Mouse (Mus musculus): ENCODE results near the gene Alg6. TPM values are rescaled to one million over a fixed set of nuclear protein-coding genes. Genes with fewer than 3 reads are reported as not detected.

Alg6 gene
- 10 to 100 TPM; 13.5 to 14.0 TPM for total RNA-seq (2021)

DNA sequence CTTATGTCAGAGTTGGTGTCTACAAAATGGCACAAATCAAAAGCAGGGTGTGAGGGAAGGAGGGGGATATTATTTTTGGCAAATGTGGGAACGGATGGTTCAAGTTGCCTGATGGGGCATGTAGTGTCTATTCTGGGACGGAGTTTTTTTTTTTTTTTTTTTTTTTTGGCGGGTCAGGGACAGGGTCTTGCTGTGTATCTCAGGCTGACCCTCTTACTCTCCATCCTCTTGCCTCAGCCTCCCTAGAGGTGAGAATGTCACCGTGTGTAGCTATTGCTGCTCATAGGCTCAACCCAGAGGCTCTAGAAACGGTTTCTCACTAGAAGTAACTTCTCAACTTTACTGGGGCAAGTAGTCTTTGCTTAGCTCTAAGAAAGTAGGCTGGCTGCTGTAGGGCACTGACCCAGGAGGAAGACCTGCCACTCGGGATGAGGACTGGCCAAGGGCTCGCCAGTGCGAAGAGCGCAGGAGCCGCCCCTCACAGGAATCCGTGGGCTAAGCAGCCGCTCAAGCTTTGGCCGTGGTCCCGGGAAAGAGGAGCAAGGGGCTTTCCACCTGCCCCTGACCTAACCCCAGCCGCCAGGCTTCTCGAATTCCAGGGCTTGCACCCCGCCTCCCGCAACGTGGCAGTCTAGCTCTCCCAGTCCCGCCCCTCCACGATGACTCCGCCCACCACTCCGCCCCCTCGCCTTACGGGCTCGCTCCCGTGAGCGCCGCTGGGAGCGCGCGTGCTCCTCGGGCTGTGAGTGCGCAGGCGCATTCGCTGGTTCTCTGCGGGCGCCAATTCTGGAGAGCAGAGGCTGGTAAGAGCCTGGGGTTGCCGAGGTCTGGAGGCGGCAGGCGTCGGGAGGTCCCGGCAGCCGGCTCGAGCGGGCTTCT, at the start of gene Alg6:
Gene Alg6 (plus strand): TSS at position 761 of the 879 bp plus-strand sequence.
- peak; percentile 92 to 95 for DNase-seq (ENCODE audit: extremely low spot score in 1 of 2, low spot score in 2 of 2)
- intact Hi-C loops (cut with DNase I): no loop called here

DNA sequence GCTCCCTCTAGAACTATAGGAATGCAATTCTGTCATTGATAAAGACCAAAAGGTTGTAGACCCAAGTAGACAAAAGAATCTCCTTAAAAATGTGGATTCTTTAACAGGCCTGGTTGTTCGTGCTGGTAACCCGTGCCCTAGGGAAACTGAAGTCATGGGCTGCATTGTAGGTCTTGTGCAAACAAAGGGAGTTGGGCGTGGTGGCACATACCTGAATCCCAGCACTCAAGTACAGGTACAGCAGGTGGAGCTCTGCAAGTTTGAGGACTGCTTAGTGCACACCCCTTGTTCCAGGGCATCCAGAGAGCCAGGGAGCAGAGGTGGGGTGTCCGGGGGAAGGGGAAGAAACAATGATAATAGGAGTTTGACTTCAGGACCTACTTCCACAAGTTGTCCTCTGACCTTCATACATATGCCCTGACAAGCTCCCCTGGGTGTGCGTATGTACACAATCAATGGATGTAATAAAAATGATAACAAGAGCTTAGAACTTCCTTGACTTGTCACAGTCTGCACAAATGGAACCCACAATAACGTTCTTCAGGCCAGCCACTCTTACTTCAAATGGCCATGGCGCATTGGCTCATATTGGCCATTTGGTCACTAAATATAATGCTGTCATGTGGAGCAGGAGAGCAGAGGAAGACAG, 45.1 kb upstream of the Alg6 start:
- intact Hi-C loops (cut with DNase I): no loop called here

DNA sequence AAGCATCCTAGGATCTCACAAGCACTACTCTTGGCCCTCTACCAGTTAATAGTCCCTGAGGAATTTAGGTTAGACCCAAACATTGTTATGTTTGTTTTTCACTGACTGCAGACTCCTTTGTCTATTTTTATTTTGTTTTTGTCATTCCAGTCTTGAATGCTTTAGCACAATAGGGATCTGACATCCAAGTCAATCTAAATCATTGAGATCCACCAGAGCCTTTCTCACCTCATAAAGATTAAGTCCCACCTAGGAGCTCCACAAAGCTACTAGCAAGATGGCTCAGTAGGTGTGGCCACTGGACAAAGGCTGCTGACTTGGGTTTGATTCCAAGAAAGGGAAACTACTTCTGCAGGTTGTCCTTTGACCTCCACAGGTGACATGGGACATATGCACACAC, 40.3 kb upstream of the Alg6 start:
- intact Hi-C loops (cut with DNase I): no loop called here
- no peak for DNase-seq (ENCODE audit: extremely low spot score in 1 of 2, low spot score in 2 of 2)

More for the DNA sequence above, 45.1 kb upstream of the Alg6 start:
- no peak for DNase-seq (ENCODE audit: extremely low spot score in 1 of 2, low spot score in 2 of 2)

DNA sequence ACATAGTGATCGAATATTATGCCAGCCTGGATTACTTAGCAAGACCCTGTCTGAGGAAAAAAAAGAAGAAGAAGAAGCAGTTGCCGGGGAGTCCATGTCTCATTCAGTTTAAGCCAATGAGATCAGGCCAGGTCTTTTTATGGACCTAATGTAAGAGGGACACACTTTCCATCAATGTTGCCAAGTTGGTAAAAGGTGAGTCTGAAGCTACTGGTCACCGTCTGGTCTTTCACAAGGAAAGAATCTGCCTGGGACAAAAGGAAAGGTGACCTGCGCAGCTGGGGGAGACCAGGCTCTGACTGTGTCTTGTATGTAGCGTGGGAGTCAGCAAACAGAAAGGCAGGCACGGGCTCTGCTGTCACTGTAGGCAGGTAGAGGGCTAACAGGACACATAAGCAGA, 31.5 kb upstream of the Alg6 start:
- intact Hi-C loops (cut with DNase I): no loop called here
- no peak for DNase-seq (ENCODE audit: extremely low spot score in 1 of 2, low spot score in 2 of 2)

DNA sequence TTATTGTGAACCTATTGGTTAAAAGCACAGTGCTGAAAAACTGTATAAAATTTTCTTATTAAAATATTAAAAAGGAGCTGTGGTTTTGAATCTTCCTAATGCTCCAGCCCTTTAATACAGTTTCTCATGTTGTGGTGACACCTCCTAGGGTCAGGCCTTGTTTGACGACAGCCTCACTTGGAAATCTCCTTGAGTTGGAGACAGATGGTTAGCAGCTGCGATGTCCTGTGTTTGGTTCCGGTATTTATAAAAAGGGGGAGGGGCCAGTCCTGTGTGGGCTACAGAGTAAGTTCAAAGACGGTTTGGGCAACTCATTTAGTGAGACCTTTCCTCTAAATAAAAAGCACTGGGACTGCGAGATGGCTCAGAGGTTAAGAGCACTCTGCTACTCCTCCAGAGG, 29.2 kb upstream of the Alg6 start:
- no peak for DNase-seq (ENCODE audit: extremely low spot score in 1 of 2, low spot score in 2 of 2)
- intact Hi-C loops (cut with DNase I): no loop called here

DNA sequence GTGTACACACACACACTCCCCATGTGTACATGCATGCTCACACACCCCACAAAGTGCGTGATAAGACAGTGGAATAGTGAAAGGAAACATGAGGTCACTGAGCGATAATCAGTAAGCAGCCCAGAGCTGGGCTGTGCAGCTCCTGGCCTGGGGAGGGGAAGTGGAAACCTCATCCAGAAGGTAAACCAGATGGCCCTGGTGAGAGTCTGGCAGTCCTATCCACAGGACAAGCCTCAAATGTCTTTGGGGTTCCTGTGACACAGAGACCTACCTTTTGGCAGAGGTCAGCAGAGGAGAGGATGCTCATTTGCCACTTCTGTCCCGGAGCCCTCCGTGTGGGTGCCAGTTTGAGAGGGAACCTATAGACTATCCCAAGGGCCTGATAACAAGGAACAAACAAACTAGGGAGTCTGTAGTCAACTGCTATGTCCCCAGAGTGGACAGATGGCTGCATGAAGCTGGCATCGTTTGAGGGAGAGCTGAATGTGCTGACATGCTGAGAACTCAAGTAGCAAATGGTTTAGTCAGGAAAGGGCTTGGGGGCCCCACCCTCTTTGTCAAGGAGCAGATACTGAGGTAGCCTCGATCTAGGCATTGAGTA, 2.8 kb upstream of the Alg6 start:
- intact Hi-C loops (cut with DNase I): no loop called here
- DNase-seq (ENCODE audit: extremely low spot score in 1 of 2, low spot score in 2 of 2): no peak

DNA sequence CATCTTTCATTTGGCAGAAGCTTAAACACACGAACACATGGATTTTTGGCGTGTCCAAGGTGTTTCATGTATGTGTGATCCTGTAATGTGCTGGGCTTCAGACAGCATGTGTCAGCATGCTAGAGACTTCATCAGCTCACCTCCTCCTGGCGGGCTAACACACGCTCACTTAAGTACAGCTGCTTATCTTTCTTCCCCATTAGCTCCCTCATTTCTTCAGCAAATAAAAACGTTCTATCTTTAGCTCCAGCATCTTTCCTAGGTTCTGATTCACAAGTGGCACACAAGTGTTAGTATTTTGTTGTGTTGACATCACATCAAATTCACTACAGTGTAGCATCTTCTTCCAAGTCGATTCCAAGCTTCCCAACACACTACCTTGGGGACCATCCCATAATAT, 1.5 kb upstream of the Alg6 start:
- no peak for DNase-seq (ENCODE audit: extremely low spot score in 1 of 2, low spot score in 2 of 2)
- intact Hi-C loops (cut with DNase I): no loop called here

DNA sequence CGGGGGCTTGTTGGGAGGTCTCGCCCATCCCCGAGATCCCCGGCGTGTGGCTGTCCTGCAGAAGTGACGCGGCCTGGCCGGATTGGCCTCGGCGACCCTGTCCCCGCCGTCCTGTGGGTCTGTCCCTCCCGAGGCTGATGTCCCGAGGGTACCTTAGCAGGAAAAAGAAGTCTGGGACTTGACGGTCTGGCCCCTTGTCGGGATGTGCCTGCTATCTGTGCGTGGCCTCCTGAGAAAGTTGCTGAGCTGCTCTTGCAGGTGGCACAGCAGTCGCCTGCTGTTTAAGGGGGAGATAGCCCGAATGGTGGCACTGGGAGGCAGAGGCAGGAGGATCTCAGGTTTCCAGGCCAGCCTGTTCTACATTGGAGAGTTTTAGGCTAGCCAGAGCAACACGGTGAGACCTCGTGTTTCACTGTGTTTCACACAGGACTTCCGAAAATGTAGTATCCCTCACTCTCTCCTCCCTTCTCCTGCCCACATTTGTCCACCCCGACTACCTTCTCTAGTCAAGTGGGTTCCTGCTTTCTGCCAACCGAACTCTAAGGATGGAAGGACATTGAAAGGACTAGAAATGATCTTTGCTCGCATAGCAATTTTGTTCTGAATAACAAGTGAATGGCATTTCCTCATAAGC, 436 bp downstream of the Alg6 start:
- intact Hi-C loops (cut with DNase I): no loop called here
- DNase-seq (ENCODE audit: extremely low spot score in 1 of 2, low spot score in 2 of 2): no peak

DNA sequence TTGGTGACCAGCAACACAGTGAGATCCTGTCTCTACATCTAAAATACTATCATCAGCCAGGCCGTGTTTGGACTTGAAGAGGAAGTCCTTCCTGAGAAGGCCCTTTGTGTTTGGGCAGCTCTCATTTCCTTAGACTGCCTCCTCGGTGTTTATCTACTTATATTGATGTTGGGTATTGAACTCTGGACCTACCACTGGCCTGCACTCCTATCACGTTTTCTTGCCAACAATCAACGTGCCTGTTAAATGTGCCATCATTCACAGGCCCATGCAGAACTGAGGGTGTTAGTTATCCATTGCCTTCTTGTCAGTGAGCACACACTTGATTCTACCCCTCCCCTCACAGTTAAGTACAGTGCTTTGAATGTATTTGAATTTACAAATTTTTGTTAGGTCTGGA, 2.4 kb downstream of the Alg6 start:
- intact Hi-C loops (cut with DNase I): no loop called here
- DNase-seq (ENCODE audit: extremely low spot score in 1 of 2, low spot score in 2 of 2): no peak

DNA sequence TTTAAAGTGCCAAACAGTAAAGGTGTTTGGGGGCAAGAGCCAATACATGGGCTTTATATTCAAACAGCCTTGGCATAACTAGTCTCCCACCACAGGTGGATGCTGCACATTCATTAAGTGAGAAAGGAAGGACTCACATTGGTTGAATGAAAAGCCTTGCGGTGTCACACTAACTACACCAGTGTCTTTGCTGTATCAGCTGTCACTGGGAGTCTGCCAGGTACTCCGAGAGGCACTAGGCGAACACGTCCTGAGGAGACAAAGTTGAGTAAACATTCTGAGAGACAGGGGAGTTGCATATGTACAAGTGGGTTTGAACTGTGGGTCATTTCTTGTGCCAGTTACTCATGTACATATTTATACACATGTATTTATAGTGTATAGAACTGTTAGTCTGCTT, 8.9 kb downstream of the Alg6 start:
- DNase-seq (ENCODE audit: extremely low spot score in 1 of 2, low spot score in 2 of 2): no peak
- intact Hi-C loops (cut with DNase I): no loop called here

DNA sequence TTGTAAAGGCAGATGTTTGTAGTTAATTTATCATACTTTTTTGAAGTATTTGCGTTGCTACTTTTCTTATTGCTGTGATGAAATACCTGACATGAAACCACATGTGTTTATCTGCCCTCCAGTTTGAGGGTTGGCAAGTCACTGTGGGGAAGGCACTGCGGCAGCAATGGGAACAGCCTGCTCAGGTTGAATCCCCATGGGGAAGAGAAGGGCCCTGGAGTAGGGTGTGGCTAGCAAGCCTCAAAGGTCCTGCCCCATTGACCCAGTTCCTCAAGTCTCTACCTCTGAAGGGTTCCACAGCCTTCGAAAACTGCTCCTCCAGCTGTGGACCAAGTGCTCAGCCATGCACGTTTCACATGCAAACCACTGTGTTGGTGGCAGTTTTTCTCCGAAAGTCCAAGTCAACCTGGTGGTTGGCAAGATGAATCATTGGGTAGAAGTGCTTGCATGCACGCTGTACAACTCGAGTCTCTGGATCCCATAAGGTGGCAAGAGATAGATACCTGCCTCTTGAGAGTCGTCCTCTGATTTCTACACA, 10.5 kb downstream of the Alg6 start:
- no peak for DNase-seq (ENCODE audit: extremely low spot score in 1 of 2, low spot score in 2 of 2)
- intact Hi-C loops (cut with DNase I): no loop called here

DNA sequence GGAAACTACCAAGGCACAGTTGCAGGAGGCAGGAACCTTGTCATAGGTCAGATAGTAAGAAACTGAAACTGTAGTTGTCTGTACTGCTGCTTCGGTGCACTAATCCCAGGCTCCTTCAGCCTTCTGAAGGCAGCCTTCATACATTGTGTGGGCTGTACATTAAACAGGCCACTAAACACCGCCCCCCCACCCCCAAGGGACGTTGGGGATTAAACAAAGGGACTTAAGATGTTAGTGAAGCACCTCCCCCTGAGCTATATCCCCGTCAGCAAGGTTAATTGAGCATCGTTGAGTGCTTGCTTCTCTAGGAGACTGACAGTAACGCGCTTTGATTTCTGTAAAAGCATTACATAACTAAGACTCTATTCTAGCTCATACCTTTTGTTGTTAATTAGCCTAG, 24.4 kb downstream of the Alg6 start:
- intact Hi-C loops (cut with DNase I): no loop called here
- no peak for DNase-seq (ENCODE audit: extremely low spot score in 1 of 2, low spot score in 2 of 2)

DNA sequence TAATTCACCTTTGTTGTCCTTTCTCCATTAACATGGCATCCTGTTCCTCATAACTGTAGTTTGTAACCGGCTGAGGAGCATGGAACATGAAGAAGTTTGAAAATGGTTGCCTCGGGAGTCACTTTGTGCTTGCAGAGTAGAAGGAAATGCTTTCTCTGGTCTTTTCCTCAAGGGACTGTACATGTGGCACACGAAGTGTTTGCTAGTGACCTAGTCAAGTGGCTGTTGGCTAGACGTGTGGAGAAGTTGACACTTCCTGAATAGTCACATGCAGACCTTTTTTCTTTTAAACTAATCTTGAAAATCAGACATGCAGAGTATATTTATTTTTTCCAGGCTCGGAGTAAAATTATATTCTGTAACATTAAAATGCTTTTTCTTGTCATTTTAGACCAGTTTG, 37.0 kb downstream of the Alg6 start:
- intact Hi-C loops (cut with DNase I): no loop called here

DNA sequence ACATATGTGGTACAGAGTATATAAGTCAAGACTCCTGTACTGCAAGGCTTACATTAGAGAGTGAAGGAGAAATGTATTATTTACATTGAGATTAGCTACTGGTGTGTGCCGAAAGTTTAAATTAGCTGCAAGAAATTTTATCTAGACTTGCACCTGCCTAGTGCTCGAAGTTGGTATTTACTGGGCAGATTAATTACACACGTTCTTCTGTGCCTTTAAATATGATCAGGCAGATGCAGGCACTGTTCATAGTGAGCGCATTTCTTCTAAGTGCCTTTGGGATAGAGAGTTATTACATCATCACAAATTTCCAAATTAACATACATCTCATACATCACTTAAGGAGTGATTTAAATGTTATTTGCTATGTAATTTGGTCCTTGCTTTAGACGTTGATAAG, 50.8 kb downstream of the Alg6 start:
- DNase-seq (ENCODE audit: extremely low spot score in 1 of 2, low spot score in 2 of 2): no peak
- intact Hi-C loops (cut with DNase I): no loop called here

More for the DNA sequence above, 37.0 kb downstream of the Alg6 start:
- no peak for DNase-seq (ENCODE audit: extremely low spot score in 1 of 2, low spot score in 2 of 2)

DNA sequence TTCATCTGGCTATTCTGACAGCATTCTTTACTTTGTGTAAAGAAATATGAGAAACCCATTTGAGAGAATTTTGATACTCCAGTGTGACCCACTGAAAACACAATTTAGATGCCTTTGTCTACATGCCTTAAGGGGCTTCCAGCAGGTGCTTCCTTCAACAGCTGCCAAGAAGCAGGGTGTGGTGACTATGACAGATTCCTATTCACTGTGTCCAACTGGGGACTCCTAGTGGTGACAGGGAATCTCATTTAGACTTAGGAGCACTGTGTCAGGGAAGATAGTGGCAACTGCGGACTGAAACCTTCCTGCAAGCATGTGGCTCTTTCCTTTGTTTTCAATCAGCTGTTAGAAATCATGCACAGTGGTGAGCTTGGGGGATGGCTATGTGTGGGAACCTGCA, 51.3 kb downstream of the Alg6 start:
- peak; percentile 6 to 33 for DNase-seq (ENCODE audit: extremely low spot score in 1 of 2, low spot score in 2 of 2)
- intact Hi-C loops (cut with DNase I): no loop called here

DNA sequence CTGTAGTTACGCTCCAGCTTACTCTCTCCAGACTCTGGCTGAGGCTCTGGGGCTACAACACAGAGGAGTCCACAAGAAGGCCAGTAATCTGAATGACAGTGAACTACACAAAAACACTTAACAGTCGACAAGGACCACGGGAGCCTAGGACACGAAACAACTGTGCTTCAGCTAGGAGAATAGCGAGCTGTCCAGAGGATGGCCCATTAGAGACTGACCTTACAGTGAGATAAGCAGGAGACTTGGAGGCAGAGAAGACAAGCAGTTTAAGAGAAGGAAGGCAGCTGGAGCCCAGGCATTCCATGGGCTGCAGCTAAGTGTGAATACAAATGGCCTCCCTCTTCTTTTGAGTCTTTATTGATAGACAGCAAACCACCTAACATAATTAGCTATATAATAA, 55.1 kb downstream of the Alg6 start:
- intact Hi-C loops (cut with DNase I): no loop called here
- no peak for DNase-seq (ENCODE audit: extremely low spot score in 1 of 2, low spot score in 2 of 2)

DNA sequence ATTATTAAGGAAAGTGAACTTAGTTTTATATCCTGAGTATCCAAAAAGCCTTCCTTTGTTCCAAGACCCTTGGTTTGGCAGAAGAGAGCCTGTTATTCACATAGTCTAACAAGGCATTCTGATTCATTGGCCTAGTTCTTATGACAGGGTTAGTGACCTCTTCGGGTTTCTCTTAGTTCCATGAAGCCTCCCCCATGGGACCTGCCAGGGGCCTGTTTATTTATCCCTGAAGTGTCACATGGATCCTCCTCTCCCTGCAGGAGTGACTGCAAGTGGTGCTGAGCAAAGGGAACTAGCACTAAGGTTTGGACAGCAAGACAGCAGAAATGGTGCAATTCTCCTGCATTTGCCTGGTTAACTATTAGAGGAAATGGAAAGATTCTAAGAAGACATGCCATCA, 57.6 kb downstream of the Alg6 start:
- peak in 1 of 2 experiments; percentile 33 for DNase-seq (ENCODE audit: extremely low spot score in 1 of 2, low spot score in 2 of 2)
- intact Hi-C loops (cut with DNase I): no loop called here

DNA sequence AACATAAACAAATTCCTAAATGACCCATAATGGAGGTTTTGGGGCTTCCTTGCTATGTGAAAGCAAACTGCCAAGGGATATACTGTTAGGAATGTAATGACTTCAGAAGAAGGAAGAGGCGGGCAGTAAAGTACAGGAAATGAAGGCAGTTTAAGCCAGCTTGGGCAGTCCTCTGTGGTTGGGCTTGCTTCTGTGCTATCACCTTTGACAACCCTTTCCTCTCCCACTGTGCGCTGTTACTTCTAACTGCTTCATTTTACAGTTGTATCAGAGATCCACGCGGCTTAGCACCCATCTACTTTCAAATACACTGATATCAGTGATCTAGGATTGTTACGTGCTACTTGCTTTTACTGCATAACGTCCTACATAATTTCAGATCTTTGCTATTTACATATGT, 76.9 kb downstream of the Alg6 start:
- intact Hi-C loops (cut with DNase I): no loop called here
- no peak for DNase-seq (ENCODE audit: extremely low spot score in 1 of 2, low spot score in 2 of 2)
